10 mouse cellular contexts compared by ENCODE assay signal in genomic region chr17:48932916-48933315, GRCm38 (mm10). TPM values are rescaled to one million over a fixed set of nuclear protein-coding genes. Genes with fewer than 3 reads are reported as not detected.
DNase-seq lines count a peak whose midpoint lies in the region; ATAC-seq and TF ChIP-seq lines count a peak whose summit lies in the region.
"Had no signal": no experiment of that assay in that cellular context is flagged by ENCODE, and none has a peak within 500 bp of the region (broad histone marks: within the 10 kb centered on the region; RNA-seq: fewer than 3 reads in every experiment).

No protein-coding gene starts in this region.

- ATAC-seq in kidney, postnatal 0 days (replicated peaks; ENCODE audit: low FRiP score, low read depth): no peak
- no peak for ATAC-seq in embryonic facial prominence, embryonic 14.5 days (ENCODE audit: low read depth)
- ATAC-seq in hindbrain, postnatal 0 days: no peak
- peak; percentile 0; the same call in 1 of the 2 replicates for ATAC-seq in neural tube, embryonic 14.5 days (ENCODE audit: low read depth)

- no peak overlapping the region for H3K9ac ChIP-seq in kidney, postnatal 0 days (ENCODE audit: low read depth, low read length)
- peak overlapping the region; percentile 51 for H3K9ac ChIP-seq in embryonic facial prominence, embryonic 14.5 days (ENCODE audit: low read depth, low read length)
- peak overlapping the region; percentile 58 for H3K9ac ChIP-seq in hindbrain, postnatal 0 days (replicated peaks; ENCODE audit: low read length)
- H3K9ac ChIP-seq in neural tube, embryonic 14.5 days (replicated peaks; ENCODE audit: low read depth, low read length): peak overlapping the region; percentile 60

- H3K9me3 ChIP-seq in kidney, postnatal 0 days (replicated peaks; ENCODE audit: low read length): no peaks in the 10 kb centered on the region
- no peaks in the 10 kb centered on the region for H3K9me3 ChIP-seq in embryonic facial prominence, embryonic 14.5 days (ENCODE audit: control insufficient read depth, low read length)
- no peaks in the 10 kb centered on the region for H3K9me3 ChIP-seq in hindbrain, postnatal 0 days (ENCODE audit: low read length)
- no peaks in the 10 kb centered on the region for H3K9me3 ChIP-seq in neural tube, embryonic 14.5 days (ENCODE audit: control insufficient read depth, low read length)

- no peak for DNase-seq in kidney, postnatal 0 days (ENCODE audit: low spot score)
- no peak for DNase-seq in kidney, adult 18-20 months
- DNase-seq in embryonic facial prominence, embryonic 14.5 days (ENCODE audit: low spot score): no peak
- peak; percentile 33 for DNase-seq in hindbrain, postnatal 0 days (ENCODE audit: low spot score)
- DNase-seq in embryo, embryonic 11 days: no peak
- DNase-seq in spleen, postnatal 14 days (ENCODE audit: low spot score in 2 of 2): no peak
- DNase-seq in gastrocnemius, postnatal 25 days: no peak
- DNase-seq: gastrocnemius, postnatal 36 days had no signal

- peak overlapping the region; percentile 44 for H3K4me3 ChIP-seq in kidney, postnatal 0 days (replicated peaks; ENCODE audit: low read depth, low read length)
- peak overlapping the region; percentile 59 for H3K4me3 ChIP-seq in embryonic facial prominence, embryonic 14.5 days (ENCODE audit: low read depth, low read length)
- H3K4me3 ChIP-seq in hindbrain, postnatal 0 days (ENCODE audit: low read length): peak overlapping the region; percentile 45
- peak overlapping the region; percentile 51 for H3K4me3 ChIP-seq in neural tube, embryonic 14.5 days (ENCODE audit: low read depth, low read length)

- peak overlapping the region; percentile 90 for H3K4me2 ChIP-seq in kidney, postnatal 0 days (ENCODE audit: low read length)
- peak overlapping the region; percentile 78 for H3K4me2 ChIP-seq in embryonic facial prominence, embryonic 14.5 days (ENCODE audit: low read depth, low read length)
- peak overlapping the region; percentile 64 for H3K4me2 ChIP-seq in hindbrain, postnatal 0 days (ENCODE audit: low read depth, low read length)
- H3K4me2 ChIP-seq in neural tube, embryonic 14.5 days (ENCODE audit: low read depth, low read length): peak overlapping the region; percentile 66

- H3K36me3 ChIP-seq in kidney, postnatal 0 days (ENCODE audit: insufficient read depth, low read length): no peaks in the 10 kb centered on the region
- H3K36me3 ChIP-seq in embryonic facial prominence, embryonic 14.5 days (ENCODE audit: control insufficient read depth, insufficient read depth, low read length): no peaks in the 10 kb centered on the region
- no peaks in the 10 kb centered on the region for H3K36me3 ChIP-seq in hindbrain, postnatal 0 days (ENCODE audit: insufficient read depth, low read length)
- no peaks in the 10 kb centered on the region for H3K36me3 ChIP-seq in neural tube, embryonic 14.5 days (ENCODE audit: control insufficient read depth, insufficient read depth, low read length)

- no peak overlapping the region for H3K27ac ChIP-seq in kidney, postnatal 0 days
- H3K27ac ChIP-seq in embryonic facial prominence, embryonic 14.5 days (replicated peaks; ENCODE audit: low read depth, low read length): no peak overlapping the region
- peak overlapping the region; percentile 82; the same call in 1 of the 2 replicates for H3K27ac ChIP-seq in hindbrain, postnatal 0 days
- peak overlapping the region; percentile 63 for H3K27ac ChIP-seq in neural tube, embryonic 14.5 days (ENCODE audit: low read depth, low read length)

- WGBS in kidney, postnatal 0 days: 9% methylated on average over 9 of the region's 9 CpGs
- 4% methylated on average over 9 of the region's 9 CpGs for WGBS in embryonic facial prominence, embryonic 14.5 days
- 5% methylated on average over 7 of the region's 9 CpGs for WGBS in hindbrain, postnatal 0 days
- WGBS in neural tube, embryonic 14.5 days: 6% methylated on average over 9 of the region's 9 CpGs

- no peak for TF ChIP-seq CTCF in kidney, postnatal 0 days (IDR thresholded peaks at IDR 0.05; ENCODE audit: low read depth)
- no peak for TF ChIP-seq CTCF in hindbrain, postnatal 0 days (IDR thresholded peaks at IDR 0.05; ENCODE audit: low read depth)

- H3K27me3 ChIP-seq in kidney, postnatal 0 days (ENCODE audit: insufficient read depth, low read length): peaks cover 11% of the 10 kb centered on the region; the same call in 1 of the 2 replicates
- peaks cover 30% of the 10 kb centered on the region for H3K27me3 ChIP-seq in embryonic facial prominence, embryonic 14.5 days (replicated peaks; ENCODE audit: control insufficient read depth, insufficient read depth, low read length)
- no peaks in the 10 kb centered on the region for H3K27me3 ChIP-seq in hindbrain, postnatal 0 days (ENCODE audit: insufficient read depth, low read length)
- H3K27me3 ChIP-seq in neural tube, embryonic 14.5 days (ENCODE audit: control insufficient read depth, insufficient read depth, low read length): 0 out of 2 replicates have a peak, but pooled peaks cover 2% of the 10 kb centered on the region

- peaks cover 11% of the 10 kb centered on the region; the same call in 1 of the 2 replicates for H3K4me1 ChIP-seq in kidney, postnatal 0 days (replicated peaks; ENCODE audit: insufficient read depth, low read length)
- no peaks in the 10 kb centered on the region for H3K4me1 ChIP-seq in embryonic facial prominence, embryonic 14.5 days (ENCODE audit: control insufficient read depth, insufficient read depth, low read length)
- no peaks in the 10 kb centered on the region for H3K4me1 ChIP-seq in hindbrain, postnatal 0 days (ENCODE audit: insufficient read depth, low read length)
- no peaks in the 10 kb centered on the region for H3K4me1 ChIP-seq in neural tube, embryonic 14.5 days (ENCODE audit: control insufficient read depth, insufficient read depth, low read length)

RNA-seq across cellular contexts. Expression of gene Lrfn2, which starts 0.7 kb away (rescaled TPM):
- 0.97 and 1.1 TPM in 2 replicates for polyA plus RNA-seq in kidney, postnatal 0 days (2015; fragmentation: Nextera tagmentation; extraction: Ambion mirVana)
- polyA plus RNA-seq in embryonic facial prominence, embryonic 14.5 days (2014; fragmentation: Nextera tagmentation; extraction: Ambion mirVana): 0.79 and 1.2 TPM in 2 replicates
- total RNA-seq in hindbrain, postnatal 0 days (2014; rRNA removed): 26.1 and 28.3 TPM in 2 replicates
- 10.7 and 11.9 TPM in 2 replicates for polyA plus RNA-seq in hindbrain, postnatal 0 days (2015; fragmentation: Nextera tagmentation; extraction: Ambion mirVana)
- polyA plus RNA-seq in neural tube, embryonic 14.5 days (2014; fragmentation: Nextera tagmentation; extraction: Ambion mirVana): 7.7 and 9.8 TPM in 2 replicates
- total RNA-seq in gastrocnemius, postnatal 25 days (2021): under 1 TPM; 0.13 to 0.24 TPM
- total RNA-seq: liver, adult 2 months had no signal
- polyA plus RNA-seq: liver, adult 2 months had no signal

Comparison
In these comparisons a context has a peak if more than half of its experiments do, and no peak if none do; other contexts are left out.
1. H3K27ac ChIP-seq: peak in hindbrain, postnatal 0 days (single experiment) and neural tube, embryonic 14.5 days (single experiment); none in kidney, postnatal 0 days (single experiment) and embryonic facial prominence, embryonic 14.5 days (single experiment).
2. Peak in every context shown above with its lines, with median percentiles within 50 percentile points of each other: H3K4me2 ChIP-seq and H3K4me3 ChIP-seq.